Mouse (Mus musculus) forebrain, embryonic 14.5 days (tissue): ENCODE measurements around the gene Klhl25. TPM values are rescaled to one million over a fixed set of nuclear protein-coding genes. Genes with fewer than 3 reads are reported as not detected.
"Not testable (repeated sequence)": the region's sequence is repeated elsewhere in the genome, so short reads cannot be mapped to it uniquely, and the experiment has no call there.

Experiments used
- ATAC-seq: fragments of 200-750 bp; cut with Nextera tagmentation; 2 replicates; pipeline ENCODE4 v1.8.0; 2017; ENCODE audit warnings: mild to moderate bottlenecking, moderate library complexity
- DNase-seq: peaks from one replicate; pipeline ENCODE4 v3.0.0-alpha.2; 2015; ENCODE audit warnings: low spot score
- H3K27ac ChIP-seq: fragments of 300-500 bp; sonication (generic); 2 replicates; pipeline ENCODE4 v1.5.1; 2014; ENCODE audit warnings: low read depth, mild to moderate bottlenecking, control low read depth, low read length, moderate library complexity
- H3K27me3 ChIP-seq: fragments of 300-500 bp; sonication (generic); replicated peaks from 2 replicates; pipeline ENCODE4 v1.6.1; 2014; ENCODE audit warnings: low read length, control low read depth, mixed read lengths; ENCODE audit not compliant: control insufficient read depth, insufficient read depth
- H3K36me3 ChIP-seq: fragments of 300-500 bp; sonication (generic); 2 replicates; pipeline ENCODE4 v1.6.1; 2014; ENCODE audit warnings: low read length, control low read depth; ENCODE audit not compliant: control insufficient read depth, insufficient read depth
- H3K4me1 ChIP-seq: fragments of 300-500 bp; sonication (generic); 2 replicates; pipeline ENCODE4 v1.6.1; 2014; ENCODE audit warnings: antibody characterized with exemption, low read length, control low read depth; ENCODE audit not compliant: control insufficient read depth, insufficient read depth
- H3K4me2 ChIP-seq: fragments of 300-500 bp; sonication (generic); 2 replicates; pipeline ENCODE4 v1.6.1; 2014; ENCODE audit warnings: mild to moderate bottlenecking, control low read depth, low read length
- H3K4me3 ChIP-seq: fragments of 300-500 bp; sonication (generic); 2 replicates; pipeline ENCODE4 v1.5.1; 2014; ENCODE audit warnings: low read depth, low read length, control low read depth
- H3K9ac ChIP-seq: fragments of 300-500 bp; sonication (generic); 2 replicates; pipeline ENCODE4 v1.6.1; 2014; ENCODE audit warnings: mild to moderate bottlenecking, low read length, control low read depth, moderate library complexity
- H3K9me3 ChIP-seq: fragments of 300-500 bp; sonication (generic); replicated peaks from 2 replicates; pipeline ENCODE4 v1.6.1; 2016; ENCODE audit warnings: low read length, control low read depth, mixed read lengths; ENCODE audit not compliant: control insufficient read depth
- WGBS: fragments of 180-500 bp; shearing (Covaris S2); extraction: QIAGEN DNeasy Blood & Tissue Kit; methylation state at CpG from one replicate; pipeline ENCODE4 v1.1.7; 2014; 5-methylcytosine and 5-hydroxymethylcytosine counted together
- polyA plus RNA-seq: library from polyadenylated mRNA; unstranded; fragments of >200 nt; fragmentation: Nextera tagmentation; extraction: Ambion mirVana; gene quantifications from 2 replicates; pipeline ENCODE4 v1.2.1, GENCODE M21; 2014

The Klhl25 gene
- polyA plus RNA-seq, 1 experiment from 2014 or later: 36.9 TPM

- H3K4me2 ChIP-seq: no peak overlapping the region
- H3K4me3 ChIP-seq: no peak overlapping the region
- H3K9ac ChIP-seq: no peak overlapping the region
- H3K4me1 ChIP-seq: no peaks in the 10 kb centered on the region
- no peaks in the 10 kb centered on the region for H3K36me3 ChIP-seq
- ATAC-seq: no peak
- no peaks in the 10 kb centered on the region for H3K27me3 ChIP-seq
- H3K27ac ChIP-seq: no peak overlapping the region
- no peaks in the 10 kb centered on the region for H3K9me3 ChIP-seq
- 87% methylated on average over 5 of the region's 5 CpGs for WGBS
- DNase-seq: no peak
Measured at GRCm38 (mm10) chr7:75897041-75897440, 48.9 kb downstream of the Klhl25 start.

GRCm38 (mm10) chr7:75899102-75899501 is 51.0 kb downstream of the Klhl25 start:
- Histone ChIP-seq H3K4me1 (no peaks in the 10 kb centered on the region), H3K9me3 (no peaks in the 10 kb centered on the region), H3K36me3 (no peaks in the 10 kb centered on the region), H3K9ac (no peak overlapping the region), H3K4me2 (no peak overlapping the region), H3K27me3 (no peaks in the 10 kb centered on the region), H3K4me3 (no peak overlapping the region), H3K27ac (no peak overlapping the region)
- ATAC-seq (no peak), DNase-seq (no peak)
- 78% methylated on average over 6 of the region's 6 CpGs for WGBS

- Histone ChIP-seq H3K27ac (no peak overlapping the region), H3K9me3 (no peaks in the 10 kb centered on the region), H3K4me2 (no peak overlapping the region), H3K9ac (no peak overlapping the region), H3K4me3 (no peak overlapping the region), H3K4me1 (no peaks in the 10 kb centered on the region), H3K36me3 (no peaks in the 10 kb centered on the region), H3K27me3 (no peaks in the 10 kb centered on the region)
- no peak for DNase-seq
- WGBS: 67% methylated on average over 8 of the region's 8 CpGs
- no peak for ATAC-seq
Measured at GRCm38 (mm10) chr7:75899517-75899916, 51.4 kb downstream of the Klhl25 start.

- DNase-seq (no peak), ATAC-seq (no peak)
- Histone ChIP-seq H3K27ac (no peak overlapping the region), H3K9ac (no peak overlapping the region), H3K4me2 (no peak overlapping the region), H3K9me3 (no peaks in the 10 kb centered on the region), H3K27me3 (no peaks in the 10 kb centered on the region), H3K4me1 (no peaks in the 10 kb centered on the region), H3K4me3 (no peak overlapping the region), H3K36me3 (no peaks in the 10 kb centered on the region)
- 75% methylated on average over 4 of the region's 4 CpGs for WGBS
Measured at GRCm38 (mm10) chr7:75899954-75900353, 51.8 kb downstream of the Klhl25 start.

- H3K27me3 ChIP-seq: no peaks in the 10 kb centered on the region
- H3K4me3 ChIP-seq: no peak overlapping the region
- no peak overlapping the region for H3K4me2 ChIP-seq
- ATAC-seq (no peak), DNase-seq (no peak)
- H3K9me3 ChIP-seq: no peaks in the 10 kb centered on the region
- no peaks in the 10 kb centered on the region for H3K36me3 ChIP-seq
- no peaks in the 10 kb centered on the region for H3K4me1 ChIP-seq
- WGBS: 44% methylated on average over 2 of the region's 2 CpGs
- H3K27ac ChIP-seq: no peak overlapping the region
- no peak overlapping the region for H3K9ac ChIP-seq
Measured at GRCm38 (mm10) chr7:75905145-75905544, 57.0 kb downstream of the Klhl25 start.

- no peaks in the 10 kb centered on the region for H3K9me3 ChIP-seq
- H3K27ac ChIP-seq: peak overlapping the region; percentile 46; the same call in 1 of the 2 replicates
- WGBS: 2% methylated on average over 11 of the region's 11 CpGs
- 0 out of 2 replicates have a peak, but pooled peaks cover 4% of the 10 kb centered on the region for H3K4me1 ChIP-seq
- H3K27me3 ChIP-seq: no peaks in the 10 kb centered on the region
- ATAC-seq: peak; percentile 74
- H3K4me3 ChIP-seq: peak overlapping the region; percentile 26
- DNase-seq: peak; percentile 96
- peak overlapping the region; percentile 47 for H3K4me2 ChIP-seq
- peak overlapping the region; percentile 41; the same call in 1 of the 2 replicates for H3K9ac ChIP-seq
- H3K36me3 ChIP-seq: no peaks in the 10 kb centered on the region
Measured at GRCm38 (mm10) chr7:75910035-75910651, 62.0 kb downstream of the Klhl25 start.

GRCm38 (mm10) chr7:75910652-75911035 is 62.5 kb downstream of the Klhl25 start:
- Histone ChIP-seq H3K4me2 (peak overlapping the region; percentile 47), H3K9ac (peak overlapping the region; percentile 41), H3K27me3 (no peaks in the 10 kb centered on the region), H3K27ac (peak overlapping the region; percentile 46; the same call in 1 of the 2 replicates), H3K36me3 (no peaks in the 10 kb centered on the region), H3K4me1 (0 out of 2 replicates have a peak, but pooled peaks cover 4% of the 10 kb centered on the region), H3K4me3 (no peak overlapping the region), H3K9me3 (no peaks in the 10 kb centered on the region)
- ATAC-seq (peak; percentile 1; the same call in 1 of the 2 replicates), DNase-seq (no peak)
- 83% methylated on average over 8 of the region's 8 CpGs for WGBS

- H3K27ac ChIP-seq: no peak overlapping the region
- H3K9me3 ChIP-seq: no peaks in the 10 kb centered on the region
- H3K4me3 ChIP-seq: no peak overlapping the region
- peak; percentile 81 for ATAC-seq
- 0 out of 2 replicates have a peak, but pooled peaks cover 4% of the 10 kb centered on the region for H3K4me1 ChIP-seq
- H3K27me3 ChIP-seq: no peaks in the 10 kb centered on the region
- 1% methylated on average over 7 of the region's 7 CpGs for WGBS
- H3K36me3 ChIP-seq: no peaks in the 10 kb centered on the region
- no peak overlapping the region for H3K9ac ChIP-seq
- peak; percentile 84 for DNase-seq
- peak overlapping the region; percentile 9; the same call in 1 of the 2 replicates for H3K4me2 ChIP-seq
Measured at GRCm38 (mm10) chr7:75913952-75914351, 65.8 kb downstream of the Klhl25 start.

GRCm38 (mm10) chr7:75915550-75915949 is 67.4 kb downstream of the Klhl25 start:
- ATAC-seq: not testable (repeated sequence)
- 91% methylated on average over 3 of the region's 3 CpGs for WGBS

More at GRCm38 (mm10) chr7:75915550-75915949, 67.4 kb downstream of the Klhl25 start:
- H3K27me3 ChIP-seq, H3K9ac ChIP-seq, H3K36me3 ChIP-seq, H3K9me3 ChIP-seq, H3K4me2 ChIP-seq, H3K27ac ChIP-seq, H3K4me3 ChIP-seq, H3K4me1 ChIP-seq, DNase-seq: not testable (repeated sequence)
